Mouse (Mus musculus): ENCODE data around the gene Itpk1.

Itpk1 gene

DNA sequence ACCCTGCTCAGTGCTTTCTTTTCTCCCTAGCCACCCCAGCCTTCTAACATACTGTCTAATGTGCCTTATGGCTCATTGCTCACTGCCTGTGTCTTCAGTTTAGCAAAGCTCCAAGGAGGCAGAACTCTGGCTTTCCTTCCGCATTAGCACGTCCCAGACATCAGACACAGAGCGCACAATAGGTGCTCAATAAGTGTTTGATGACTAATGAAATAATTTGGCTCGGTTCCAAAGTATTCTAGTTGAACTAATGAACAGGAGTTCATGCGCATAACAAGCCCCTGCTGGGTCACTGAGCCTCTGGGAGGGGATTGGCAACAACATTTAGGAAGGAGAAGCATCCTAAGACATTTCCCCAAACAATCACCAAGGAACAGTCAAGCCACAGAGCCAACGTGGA lies 152.7 kb downstream of the Itpk1 start:
- in situ Hi-C loops (cut with MboI; ENCODE audit: low pct_unique_long_range_greater_than_20kb in 1 of 2, low sequenced_read_pairs in 2 of 2, unreplicated experiment in 1 of 2): no loop called here

DNA sequence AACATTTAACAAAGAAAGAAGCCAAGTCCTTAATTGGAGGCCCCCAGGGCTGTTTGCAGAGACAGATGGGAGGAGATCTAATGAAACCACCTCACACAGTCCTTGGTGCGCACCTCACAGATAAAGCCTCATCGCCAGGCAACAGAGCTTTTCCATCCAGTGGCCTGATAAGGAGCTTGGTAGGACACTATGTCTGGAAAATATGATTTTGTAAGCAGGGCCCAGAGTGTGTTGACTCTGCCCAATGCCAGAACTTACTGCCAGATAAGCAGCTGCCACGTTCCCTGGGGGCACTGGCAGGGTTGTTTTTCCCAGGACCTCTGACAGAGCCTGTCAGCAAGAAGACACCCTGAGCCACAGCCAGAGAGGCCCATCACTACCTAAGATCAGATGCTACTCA lies 153.5 kb downstream of the Itpk1 start:
- in situ Hi-C loops (cut with MboI; ENCODE audit: low pct_unique_long_range_greater_than_20kb in 1 of 2, low sequenced_read_pairs in 2 of 2, unreplicated experiment in 1 of 2): no loop called here

- in situ Hi-C loops (cut with MboI; ENCODE audit: low pct_unique_long_range_greater_than_20kb in 1 of 2, low sequenced_read_pairs in 2 of 2, unreplicated experiment in 1 of 2): no loop called here
Observed at GRCm38 (mm10) chr12:102550529-102550928, 154.2 kb downstream of the Itpk1 start.

GRCm38 (mm10) chr12:102545122-102545521 lies 159.6 kb downstream of the Itpk1 start:
- in situ Hi-C loops (cut with MboI; ENCODE audit: low pct_unique_long_range_greater_than_20kb in 1 of 2, low sequenced_read_pairs in 2 of 2, unreplicated experiment in 1 of 2): no loop called here

- in situ Hi-C loops (cut with MboI; ENCODE audit: low pct_unique_long_range_greater_than_20kb in 1 of 2, low sequenced_read_pairs in 2 of 2, unreplicated experiment in 1 of 2): no loop called here
Observed at GRCm38 (mm10) chr12:102541168-102541567, 163.6 kb downstream of the Itpk1 start.

GRCm38 (mm10) chr12:102540278-102540677 lies 164.5 kb downstream of the Itpk1 start:
- in situ Hi-C loops (cut with MboI; ENCODE audit: low pct_unique_long_range_greater_than_20kb in 1 of 2, low sequenced_read_pairs in 2 of 2, unreplicated experiment in 1 of 2): no loop called here

DNA sequence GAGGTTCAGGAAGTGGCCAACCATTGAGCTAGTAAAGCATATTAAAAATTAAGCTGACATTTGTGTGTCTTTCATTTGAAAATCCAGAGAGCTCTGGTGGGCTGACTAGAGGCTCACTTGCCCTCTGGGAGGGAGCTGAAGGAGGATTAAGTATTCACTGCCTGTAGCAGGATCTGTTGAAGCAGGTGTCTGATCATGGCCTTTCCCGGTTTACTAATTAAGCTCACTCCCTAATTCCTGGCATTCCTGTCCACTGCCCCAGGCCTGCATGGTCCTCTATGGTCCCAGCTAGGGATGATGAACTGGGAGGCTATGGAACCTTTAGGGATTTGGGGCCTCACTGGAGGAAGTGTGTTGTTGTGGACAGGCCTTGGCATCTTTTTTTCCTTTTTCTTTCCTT lies 168.9 kb downstream of the Itpk1 start:
- in situ Hi-C loops (cut with MboI; ENCODE audit: low pct_unique_long_range_greater_than_20kb in 1 of 2, low sequenced_read_pairs in 2 of 2, unreplicated experiment in 1 of 2): no loop called here

DNA sequence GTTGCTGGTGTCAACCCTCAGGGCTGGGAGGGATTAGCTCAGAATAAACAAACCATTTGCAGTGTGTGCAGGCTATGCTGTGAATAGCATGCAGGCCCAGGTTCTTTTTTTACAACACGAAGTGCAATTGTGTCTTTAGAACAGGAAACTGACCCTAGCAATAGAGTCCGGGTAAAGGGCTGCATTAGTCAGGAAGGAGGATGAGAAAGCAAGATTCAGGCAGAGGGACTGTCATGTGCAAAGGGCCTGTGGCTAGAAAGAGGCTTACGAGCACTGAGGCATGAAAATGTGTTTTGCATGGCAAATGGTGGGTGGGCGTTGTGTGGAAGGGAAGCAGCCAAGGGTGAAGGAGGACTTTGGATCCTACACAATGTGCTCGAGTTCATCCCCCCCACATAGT lies 176.7 kb downstream of the Itpk1 start:
- in situ Hi-C loops (cut with MboI; ENCODE audit: low pct_unique_long_range_greater_than_20kb in 1 of 2, low sequenced_read_pairs in 2 of 2, unreplicated experiment in 1 of 2): loop anchor here (5.0 to 10.0 kb wide), 2 partner anchors 194 to 197 kb away; no protein-coding TSS in a partner anchor

- in situ Hi-C loops (cut with MboI; ENCODE audit: low pct_unique_long_range_greater_than_20kb in 1 of 2, low sequenced_read_pairs in 2 of 2, unreplicated experiment in 1 of 2): loop anchor here (5.0 to 10.0 kb wide), 2 partner anchors 198 to 200 kb away; no protein-coding TSS in a partner anchor
Observed at GRCm38 (mm10) chr12:102524760-102525159, 180.0 kb downstream of the Itpk1 start.

DNA sequence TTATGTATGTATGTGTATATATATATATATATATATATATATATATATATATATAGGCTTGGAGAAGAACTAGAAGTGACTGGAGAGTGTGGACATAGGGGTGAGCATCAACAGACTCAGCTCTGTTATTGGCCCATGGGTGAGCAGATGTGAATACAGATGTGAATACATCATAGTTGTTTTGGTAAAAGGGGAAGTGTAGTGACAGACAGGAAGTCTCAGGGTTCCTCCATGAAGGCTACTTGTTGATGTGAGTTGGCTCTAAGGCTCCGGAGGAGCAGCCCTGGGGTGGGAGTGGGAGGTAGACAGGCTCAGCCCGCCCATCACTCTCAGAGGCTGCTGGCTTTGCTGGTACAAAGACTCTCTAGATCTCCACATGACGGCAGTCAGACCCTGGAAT lies 180.5 kb downstream of the Itpk1 start:
- in situ Hi-C loops (cut with MboI; ENCODE audit: low pct_unique_long_range_greater_than_20kb in 1 of 2, low sequenced_read_pairs in 2 of 2, unreplicated experiment in 1 of 2): loop anchor here in 1 of 2 experiments (10.0 kb wide), 1 partner anchor 201 kb away; no protein-coding TSS in a partner anchor

GRCm38 (mm10) chr12:102521777-102522319 lies 182.9 kb downstream of the Itpk1 start:
- in situ Hi-C loops (cut with MboI; ENCODE audit: low pct_unique_long_range_greater_than_20kb in 1 of 2, low sequenced_read_pairs in 2 of 2, unreplicated experiment in 1 of 2): loop anchor here in 1 of 2 experiments (10.0 kb wide), 1 partner anchor 203 kb away; no protein-coding TSS in a partner anchor

- in situ Hi-C loops (cut with MboI; ENCODE audit: low pct_unique_long_range_greater_than_20kb in 1 of 2, low sequenced_read_pairs in 2 of 2, unreplicated experiment in 1 of 2): loop anchor here in 1 of 2 experiments (10.0 kb wide), 1 partner anchor 205 kb away; no protein-coding TSS in a partner anchor
Observed at GRCm38 (mm10) chr12:102519929-102520720, 184.6 kb downstream of the Itpk1 start.

Measured in mouse embryonic stem cell (cell line).